Mouse (Mus musculus): Measurements from ENCODE around the gene Scamp3.
A peak's percentile ranks its signal among the peaks of the same experiment; 100 is the strongest.
"Not testable (repeated sequence)": the region's sequence is repeated elsewhere in the genome, so short reads cannot be mapped to it uniquely, and the experiment has no call there.

Gene Scamp3

DNA sequence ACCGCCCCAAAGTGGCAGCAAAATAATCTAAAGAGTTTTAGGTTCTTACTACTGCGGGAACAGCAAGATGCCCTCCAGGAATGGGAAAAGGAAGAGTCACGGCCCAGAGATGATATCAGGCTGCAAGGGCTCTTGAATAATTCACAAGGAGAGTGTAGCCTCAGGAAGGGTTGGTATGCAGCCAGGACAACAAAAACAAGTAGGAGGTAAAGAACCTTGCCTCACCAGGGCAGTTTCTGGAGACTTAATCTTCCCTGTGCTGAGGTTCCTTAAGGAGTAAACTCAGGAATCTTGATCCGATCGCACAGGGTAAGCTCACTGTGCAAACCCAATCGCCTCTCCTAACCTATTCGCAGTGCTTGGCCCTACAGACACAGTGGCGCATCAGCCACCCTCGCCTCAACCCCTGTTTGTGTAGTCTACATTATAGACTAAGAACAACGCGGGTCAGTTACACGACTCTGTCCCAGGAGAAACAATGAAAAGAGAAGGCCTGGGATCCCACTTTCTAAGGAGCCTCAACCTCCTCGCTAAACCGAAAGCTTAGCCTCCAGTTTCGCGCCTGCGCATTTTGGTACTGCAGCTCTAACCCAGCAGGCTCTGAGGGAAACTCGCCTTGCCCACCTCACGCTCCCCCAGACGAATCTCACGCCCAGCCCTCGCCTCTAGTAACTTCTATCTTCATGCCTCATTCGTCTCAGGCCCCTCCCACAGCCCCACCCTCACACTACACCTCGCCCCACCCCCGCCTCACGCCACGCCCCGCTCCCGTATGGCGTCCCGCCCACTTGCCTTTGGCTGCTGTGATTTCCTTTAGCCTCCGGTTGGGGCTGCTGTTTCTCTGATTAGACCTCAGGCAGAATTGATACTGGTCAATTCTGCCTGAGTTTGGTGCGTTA lies 19.0 kb downstream of the Scamp3 start:
- DNase-seq (ENCODE audit: low read depth, low spot score) = peak; percentile 96

DNA sequence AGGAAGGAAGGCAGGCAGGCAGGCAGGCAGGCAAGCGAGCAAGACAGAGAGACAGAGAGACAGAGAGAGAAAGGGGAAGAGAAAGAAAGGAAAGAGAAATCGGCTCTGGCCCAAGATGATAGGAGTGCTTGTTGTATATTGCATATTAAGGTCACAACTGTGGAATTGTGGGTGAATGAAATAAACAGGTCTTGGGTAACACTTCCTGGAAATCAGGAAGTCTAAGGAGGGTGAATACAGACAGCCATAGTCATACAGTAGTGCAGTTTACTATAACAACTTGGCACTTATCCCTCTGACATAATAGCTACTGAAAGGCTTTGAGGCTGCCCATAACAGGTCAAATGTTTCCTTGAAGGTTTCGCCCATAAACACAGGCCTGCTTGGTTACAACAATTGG lies 22.6 kb downstream of the Scamp3 start:
- peak; percentile 24 for DNase-seq (ENCODE audit: low read depth, low spot score)

DNA sequence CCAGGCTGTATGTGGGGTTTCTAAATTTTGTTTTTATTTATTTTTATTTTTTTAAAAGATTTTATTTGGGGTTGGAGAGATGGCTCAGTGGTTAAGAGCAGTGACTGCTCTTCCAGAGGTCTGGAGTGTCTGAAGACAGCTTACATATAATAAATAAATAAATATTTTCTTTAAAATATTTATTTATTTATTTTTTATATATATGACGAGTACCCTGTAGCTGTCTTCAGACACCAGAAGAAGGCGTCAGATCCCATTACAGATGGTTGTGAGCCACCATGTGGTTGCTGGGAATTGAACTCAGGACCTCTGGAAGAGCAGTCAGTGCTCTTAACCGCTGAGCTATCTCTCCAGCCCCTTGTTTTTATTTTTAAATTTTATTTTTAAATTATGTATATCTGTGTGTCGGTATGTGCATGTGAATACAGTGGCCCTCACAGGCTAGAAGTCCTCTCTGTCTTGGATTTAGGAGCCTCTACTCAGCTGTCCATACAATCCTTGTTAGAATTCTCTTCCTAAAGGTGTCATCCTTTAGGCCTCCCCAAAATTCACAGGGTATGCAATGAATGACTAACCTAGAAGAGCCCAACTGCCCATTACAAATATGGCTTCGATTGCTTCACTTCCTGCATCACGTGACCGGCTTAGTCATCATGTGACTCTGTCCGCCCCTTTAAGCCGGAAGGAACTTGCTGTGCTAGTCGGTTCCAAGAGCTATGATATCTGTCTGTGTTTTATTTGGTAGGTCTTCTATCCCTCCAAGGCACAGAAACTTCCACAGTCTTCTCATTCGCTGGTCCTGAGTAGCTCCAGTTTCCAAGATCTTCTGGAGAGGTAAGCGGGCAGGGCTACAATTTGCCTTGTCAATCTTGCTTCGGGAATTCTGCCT lies 25.2 kb downstream of the Scamp3 start, which contains the start of gene Gba:
Gene Gba (plus strand): TSS at position 676 of the 889 bp plus-strand sequence.
- peak; percentile 91 for DNase-seq (ENCODE audit: low read depth, low spot score)

DNA sequence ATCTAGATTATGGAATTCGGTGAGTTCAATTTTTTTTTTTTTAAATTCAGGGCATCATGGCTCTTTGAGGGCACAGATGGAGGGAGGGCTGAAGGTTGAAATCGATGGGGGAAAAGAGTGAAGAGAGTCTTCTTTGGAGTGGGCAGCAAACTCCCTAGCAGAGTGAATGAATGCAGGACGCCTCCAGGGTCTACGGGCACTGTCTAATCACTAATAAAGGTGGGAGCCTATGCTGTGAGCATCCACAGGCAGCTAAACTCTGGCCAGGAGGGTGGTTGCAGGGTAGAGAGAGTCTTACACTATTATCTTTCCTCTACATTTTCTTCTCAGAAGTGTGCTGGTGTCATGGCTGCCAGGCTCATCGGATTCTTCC lies 25.9 kb downstream of the Scamp3 start:
- DNase-seq (ENCODE audit: low read depth, low spot score) = no peak

DNA sequence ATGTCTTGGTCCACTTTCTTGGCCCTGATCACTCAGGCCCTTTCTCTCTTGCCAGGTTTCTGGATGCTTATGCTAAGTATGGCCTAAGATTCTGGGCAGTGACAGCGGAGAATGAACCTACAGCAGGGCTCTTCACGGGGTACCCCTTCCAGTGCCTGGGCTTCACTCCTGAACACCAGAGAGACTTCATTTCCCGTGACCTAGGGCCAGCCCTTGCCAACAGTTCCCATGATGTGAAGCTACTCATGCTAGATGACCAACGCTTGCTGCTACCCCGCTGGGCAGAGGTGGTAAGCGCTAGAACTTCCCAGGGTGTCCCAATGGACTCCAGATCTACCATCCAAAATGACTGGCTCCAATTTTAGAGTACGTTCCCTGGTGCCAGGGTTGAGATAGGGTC lies 28.8 kb downstream of the Scamp3 start:
- DNase-seq (ENCODE audit: low read depth, low spot score) = no peak

DNA sequence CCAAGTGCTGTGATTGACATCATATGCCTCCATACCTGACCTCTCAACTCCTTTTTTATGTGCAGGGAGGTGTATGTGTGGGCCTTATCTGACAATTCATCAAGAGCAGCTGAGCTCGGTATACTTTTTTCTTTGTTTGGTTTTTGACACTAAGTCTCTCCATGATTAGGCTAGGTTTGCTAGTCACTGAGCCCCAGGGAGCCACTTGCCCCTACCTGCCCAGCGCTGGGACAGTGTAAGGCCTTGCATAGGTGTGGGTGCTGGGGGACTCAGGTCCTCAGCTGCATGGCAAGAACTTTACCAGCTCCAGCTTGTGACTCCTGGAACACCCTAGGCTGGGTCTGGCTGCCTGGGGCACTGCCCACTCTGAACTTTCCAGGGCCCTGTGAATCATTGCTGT lies 29.4 kb downstream of the Scamp3 start:
- DNase-seq (ENCODE audit: low read depth, low spot score) = no peak

DNA sequence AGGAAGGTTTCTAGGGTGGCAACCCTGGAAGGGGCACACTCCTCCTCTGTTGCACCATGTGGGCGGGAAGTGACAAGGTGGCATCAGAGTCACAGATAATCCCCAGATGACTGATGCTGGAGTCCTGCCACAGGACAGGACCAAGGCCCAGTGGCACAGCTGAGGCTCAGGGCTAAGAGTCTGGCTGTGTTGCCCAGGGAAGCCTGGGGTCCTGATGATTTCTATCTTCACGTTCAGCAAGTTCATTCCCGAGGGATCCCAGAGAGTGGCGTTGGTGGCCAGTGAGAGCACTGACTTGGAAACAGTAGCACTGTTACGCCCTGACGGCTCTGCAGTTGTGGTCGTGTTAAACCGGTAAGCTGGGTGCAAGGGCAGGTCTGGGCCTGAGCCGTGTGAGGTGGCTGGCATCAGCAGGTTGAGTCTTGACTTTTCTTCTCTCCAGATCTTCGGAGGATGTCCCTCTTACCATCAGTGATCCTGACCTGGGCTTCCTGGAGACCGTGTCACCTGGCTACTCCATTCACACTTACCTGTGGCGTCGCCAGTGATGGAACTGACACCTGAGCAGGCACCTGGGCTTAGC lies 30.9 kb downstream of the Scamp3 start:
- no peak for DNase-seq (ENCODE audit: low read depth, low spot score)

DNA sequence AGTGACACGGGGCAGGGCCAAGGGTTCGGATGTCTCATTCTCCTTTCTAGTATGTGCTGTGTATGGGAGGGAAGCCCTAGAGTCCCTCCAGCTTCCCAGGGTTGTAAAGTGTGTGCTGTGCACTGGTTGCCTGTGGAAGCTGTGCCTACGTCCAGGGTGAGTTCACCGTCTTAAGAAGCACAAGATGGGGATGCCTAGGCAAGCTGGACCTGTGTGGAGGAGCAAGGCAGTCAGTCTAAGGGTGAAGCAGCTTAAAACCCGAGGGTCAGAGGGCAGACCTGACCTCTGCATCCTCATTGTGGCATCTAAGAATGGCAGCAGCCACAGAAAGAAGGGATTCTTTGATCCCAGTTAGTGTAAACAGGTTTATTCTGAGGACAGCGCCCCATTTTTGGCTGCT lies 31.5 kb downstream of the Scamp3 start:
- DNase-seq (ENCODE audit: low read depth, low spot score) = no peak

DNA sequence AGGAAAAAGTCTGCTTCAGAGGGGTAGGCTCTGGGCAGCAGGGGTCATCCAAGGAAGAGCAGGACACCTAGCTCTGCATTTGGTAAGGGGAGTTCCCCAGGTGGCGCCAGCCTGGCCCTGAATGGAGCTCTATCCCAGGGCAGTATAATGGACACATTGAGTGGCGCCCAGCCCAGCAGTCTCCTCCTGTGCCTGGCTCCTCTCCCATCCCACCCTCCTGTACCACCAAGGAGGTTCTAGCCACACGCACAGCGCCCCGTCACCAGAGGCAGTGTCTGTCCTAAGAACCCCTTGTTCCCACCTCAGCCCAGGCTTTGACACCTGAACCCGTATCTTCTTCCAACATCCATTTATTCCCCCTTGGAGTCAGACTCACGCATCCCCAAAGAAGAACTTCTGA lies 32.5 kb downstream of the Scamp3 start:
- DNase-seq (ENCODE audit: low read depth, low spot score) = no peak

DNA sequence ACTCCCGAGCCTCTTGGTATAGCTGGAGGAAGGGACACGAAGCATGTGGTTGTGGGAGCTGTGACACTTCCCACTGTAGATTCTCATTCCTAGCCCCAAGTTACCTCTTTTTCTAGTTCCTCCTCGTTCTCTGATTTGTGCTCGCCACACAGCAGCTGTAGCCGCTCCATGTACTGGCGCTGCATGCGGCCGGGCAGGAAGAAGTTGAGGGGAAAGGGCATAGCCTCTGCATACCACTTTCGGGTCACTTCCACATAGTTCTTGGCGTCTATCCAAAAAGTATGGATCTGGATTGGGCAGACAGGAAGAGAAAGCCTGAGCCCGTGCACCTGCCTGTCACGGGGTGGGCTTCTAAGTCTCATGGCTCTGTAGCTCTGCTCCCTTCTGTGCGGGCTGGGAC lies 32.9 kb downstream of the Scamp3 start:
- no peak for DNase-seq (ENCODE audit: low read depth, low spot score)

DNA sequence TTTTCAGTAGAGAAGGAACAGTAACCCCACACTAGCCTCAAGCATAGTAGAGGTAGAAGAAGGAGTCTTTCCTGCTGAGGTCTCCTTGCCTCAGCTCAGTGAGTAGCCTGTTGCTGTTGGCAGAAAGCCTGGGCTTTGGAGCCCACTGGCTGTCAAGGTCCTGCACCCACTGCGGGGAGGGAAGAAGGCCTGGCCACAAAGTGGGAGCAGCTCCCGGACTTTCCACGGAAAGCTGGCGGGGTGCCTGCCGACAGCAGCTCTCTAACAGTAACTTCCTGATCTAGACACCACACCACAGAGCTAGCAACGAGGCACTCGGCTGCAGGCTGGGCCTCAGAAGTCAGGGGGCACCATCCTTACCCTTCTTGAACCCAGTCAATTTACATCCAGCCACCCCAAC lies 33.5 kb downstream of the Scamp3 start:
- DNase-seq (ENCODE audit: low read depth, low spot score) = no peak

DNA sequence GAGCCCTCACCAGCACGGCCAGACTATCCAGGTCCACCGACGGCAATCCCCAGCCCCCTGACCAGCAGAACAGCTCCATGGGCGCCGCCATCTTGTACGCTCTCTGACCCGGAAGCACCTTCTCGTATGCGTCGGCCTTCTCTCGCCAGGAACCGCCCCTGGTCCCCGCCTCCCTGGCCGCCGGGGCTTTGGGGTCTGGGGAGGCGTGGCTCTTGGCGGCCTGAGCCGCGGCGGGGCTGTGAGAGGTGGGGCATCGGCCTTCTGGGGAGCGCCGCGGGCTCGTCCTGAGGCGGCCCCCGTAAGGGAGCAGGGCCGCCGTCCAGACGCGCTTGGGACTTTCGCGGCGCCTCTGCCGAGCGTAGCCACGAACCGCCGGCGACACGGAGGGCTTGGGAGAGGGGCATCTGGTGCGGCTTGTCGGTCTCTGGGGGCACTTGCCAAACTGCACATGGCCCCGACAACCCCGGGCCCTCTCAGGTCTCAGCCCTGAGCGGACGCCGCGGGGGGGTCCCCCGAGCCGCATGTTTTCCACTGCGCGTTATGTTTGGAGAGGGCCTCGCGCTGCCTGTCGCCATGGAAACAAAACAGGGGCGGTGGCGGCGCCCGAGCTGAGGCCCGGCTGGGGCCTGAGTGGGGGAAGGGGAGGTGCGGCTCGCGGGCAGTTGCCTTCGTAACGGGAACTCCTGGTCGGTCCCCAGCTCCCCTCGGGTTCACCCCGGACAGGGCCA lies 36.7 kb downstream of the Scamp3 start:
- DNase-seq (ENCODE audit: low read depth, low spot score) = peak; percentile 95

DNA sequence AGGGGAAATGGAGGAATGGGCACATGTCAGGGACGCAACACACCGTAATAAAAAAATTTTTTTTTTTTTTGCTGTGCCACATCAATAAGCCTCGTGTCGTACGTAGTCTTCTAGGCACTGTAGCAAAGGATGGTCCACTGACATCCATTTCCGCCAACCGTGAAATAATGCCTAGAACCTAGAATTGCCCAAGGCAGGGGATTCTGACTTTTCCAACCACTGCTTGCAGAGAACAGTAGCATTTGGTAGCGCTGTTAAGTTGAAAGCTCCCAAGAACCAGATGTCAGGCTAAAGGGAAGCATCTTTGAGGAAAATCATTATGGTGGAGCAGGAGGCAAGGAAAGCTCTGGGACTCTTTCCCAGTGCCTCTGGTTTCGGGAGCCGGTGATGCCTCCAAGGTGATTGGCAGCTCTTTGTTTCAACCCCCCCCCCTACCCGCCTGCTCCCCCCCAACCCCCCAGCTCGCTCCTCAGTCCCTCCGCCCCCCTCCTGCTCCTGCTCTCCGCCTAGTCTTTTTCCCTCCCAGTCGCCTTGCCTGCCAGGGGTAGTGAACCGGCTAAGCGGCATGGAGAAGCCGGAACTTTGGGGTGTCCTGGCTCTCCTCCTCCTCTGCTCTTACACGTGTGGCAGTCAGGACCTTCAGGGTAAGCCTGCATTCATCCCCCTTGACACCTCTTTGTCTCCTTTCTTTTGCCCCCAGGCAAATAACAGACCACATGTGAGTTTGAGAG lies 37.6 kb downstream of the Scamp3 start, which contains the start of gene Thbs3:
Gene Thbs3 (plus strand): TSS at position 500 of the 731 bp plus-strand sequence.
- DNase-seq (ENCODE audit: low read depth, low spot score) = no peak

DNA sequence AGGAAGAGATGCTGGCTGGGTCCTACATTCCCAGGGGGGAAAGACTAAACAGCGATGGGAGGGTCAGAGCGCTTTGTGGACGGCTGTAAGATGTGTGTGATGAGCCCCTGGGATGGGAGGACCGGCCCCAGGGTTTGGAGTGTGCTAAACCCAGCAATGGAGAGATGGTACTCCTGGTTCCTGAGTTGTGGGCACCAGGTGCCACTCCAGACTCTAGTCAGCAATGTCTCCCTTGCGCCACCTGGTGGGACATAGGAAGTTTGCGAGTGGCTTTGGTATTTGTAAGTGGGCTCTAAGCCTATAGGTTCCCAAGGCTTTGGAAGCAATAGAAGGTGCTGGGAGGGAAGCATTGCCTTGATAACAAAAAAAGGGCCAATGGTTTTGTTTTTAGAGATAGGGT lies 38.6 kb downstream of the Scamp3 start:
- DNase-seq (ENCODE audit: low read depth, low spot score) = peak; percentile 84

DNA sequence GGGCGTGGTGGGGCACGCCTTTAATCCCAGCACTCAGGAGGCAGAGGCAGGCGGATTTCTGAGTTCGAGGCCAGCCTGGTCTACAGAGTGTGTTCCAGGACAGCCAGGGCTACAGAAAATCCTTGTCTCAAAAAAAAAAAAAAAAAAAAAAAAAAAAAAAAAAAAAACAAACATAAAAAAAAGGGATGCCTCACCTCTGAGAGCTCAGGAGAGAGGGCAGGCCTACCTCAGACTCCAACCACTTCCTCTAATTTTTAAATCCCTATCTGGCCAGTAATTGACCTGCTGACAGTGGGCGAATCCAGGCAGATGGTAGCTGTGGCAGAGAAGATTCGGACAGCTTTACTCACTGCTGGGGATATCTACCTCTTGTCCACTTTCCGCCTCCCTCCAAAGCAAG lies 39.1 kb downstream of the Scamp3 start:
- DNase-seq (ENCODE audit: low read depth, low spot score) = not testable (repeated sequence)

DNA sequence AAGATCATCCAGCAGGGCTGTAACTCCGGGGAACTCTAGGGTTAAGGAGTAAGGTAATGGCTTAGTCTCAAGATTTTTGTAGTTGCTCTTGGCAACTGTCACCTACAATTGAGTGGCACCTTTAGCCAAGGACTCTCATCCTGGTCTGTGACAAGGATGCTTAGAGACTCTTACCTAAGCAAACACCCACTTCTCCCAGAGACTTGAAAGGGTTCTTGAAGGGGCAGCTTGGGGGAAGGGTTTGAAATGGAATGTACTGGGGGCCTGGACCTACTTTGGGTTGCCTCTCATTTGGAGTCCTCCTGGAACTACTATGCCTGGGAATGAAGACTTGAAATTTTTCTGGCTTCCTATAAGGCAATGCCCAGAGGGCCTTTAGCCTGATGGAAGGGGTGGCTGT lies 41.0 kb downstream of the Scamp3 start:
- no peak for DNase-seq (ENCODE audit: low read depth, low spot score)

DNA sequence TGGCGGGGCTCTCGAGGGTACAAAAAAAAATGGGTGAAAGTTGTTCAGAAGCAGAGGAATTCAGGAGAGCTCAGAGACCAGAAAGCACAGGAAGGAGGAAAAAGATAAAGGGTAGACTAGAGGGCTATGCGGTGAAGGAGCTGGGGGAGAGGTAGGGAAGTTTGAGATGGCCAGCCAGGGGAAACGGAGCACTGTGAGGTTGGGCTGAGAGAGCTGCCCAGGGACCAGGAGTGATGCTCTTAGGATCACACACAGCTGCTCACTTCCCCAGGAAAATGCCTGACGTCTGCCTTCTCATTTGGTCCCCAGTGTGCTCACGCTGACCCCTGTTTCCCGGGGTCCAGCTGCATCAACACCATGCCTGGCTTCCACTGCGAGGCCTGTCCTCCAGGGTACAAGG lies 42.3 kb downstream of the Scamp3 start:
- DNase-seq (ENCODE audit: low read depth, low spot score) = no peak

DNA sequence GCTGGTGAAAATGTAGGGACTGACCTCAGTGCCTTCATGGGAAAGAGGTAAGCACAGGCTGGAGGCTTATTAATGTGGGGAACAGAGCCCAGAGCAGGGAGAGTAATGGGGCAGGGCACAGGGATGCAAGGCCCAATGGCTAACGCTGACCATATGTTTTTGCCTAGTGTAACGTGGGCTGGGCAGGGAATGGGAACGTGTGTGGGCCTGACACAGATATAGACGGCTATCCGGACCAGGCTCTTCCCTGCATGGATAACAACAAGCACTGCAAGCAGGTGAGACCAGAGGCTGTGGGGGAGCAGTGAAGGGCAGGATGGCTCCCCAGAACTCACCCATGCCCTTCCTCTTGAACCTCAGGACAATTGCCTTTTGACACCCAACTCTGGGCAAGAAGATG lies 43.9 kb downstream of the Scamp3 start:
- DNase-seq (ENCODE audit: low read depth, low spot score) = no peak

DNA sequence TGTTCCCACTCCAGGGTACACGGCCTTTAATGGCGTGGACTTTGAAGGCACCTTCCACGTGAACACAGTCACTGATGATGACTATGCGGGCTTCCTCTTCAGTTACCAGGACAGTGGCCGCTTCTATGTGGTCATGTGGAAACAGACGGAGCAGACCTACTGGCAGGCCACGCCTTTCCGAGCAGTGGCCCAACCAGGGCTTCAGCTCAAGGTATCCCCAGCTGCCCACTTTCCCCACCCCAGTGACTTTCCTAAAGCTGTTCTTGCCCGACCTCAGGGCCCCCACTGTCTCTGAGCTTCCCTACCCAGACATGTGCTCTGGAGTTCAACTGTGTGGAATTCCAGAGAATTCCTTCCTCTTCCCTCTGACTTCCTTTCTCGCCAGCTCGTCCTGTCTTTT lies 47.5 kb downstream of the Scamp3 start:
- no peak for DNase-seq (ENCODE audit: low read depth, low spot score)

DNA sequence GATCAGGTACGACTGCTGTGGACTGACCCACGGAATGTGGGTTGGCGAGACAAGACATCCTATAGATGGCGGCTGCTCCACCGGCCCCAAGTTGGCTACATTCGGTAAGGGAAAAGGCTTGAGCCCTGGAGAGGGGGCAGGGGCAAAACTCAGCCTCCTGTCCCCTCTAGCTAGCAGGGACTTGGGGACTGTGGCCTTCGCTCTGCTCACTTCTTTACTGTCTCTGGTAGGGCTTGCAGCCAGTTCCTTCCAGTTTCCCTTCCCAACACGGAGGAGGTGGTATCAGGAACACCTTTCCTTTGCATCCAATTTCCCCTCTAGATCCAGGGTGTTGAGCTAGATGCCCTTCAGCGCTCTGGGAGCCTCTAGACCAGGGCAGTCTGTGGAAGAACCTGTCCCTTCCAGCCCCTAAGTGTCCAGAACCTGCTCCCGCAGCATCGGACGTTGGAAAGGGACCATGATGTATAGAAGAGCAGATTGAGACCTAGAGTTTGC lies 48.1 kb downstream of the Scamp3 start:
- DNase-seq (ENCODE audit: low read depth, low spot score) = no peak

DNA sequence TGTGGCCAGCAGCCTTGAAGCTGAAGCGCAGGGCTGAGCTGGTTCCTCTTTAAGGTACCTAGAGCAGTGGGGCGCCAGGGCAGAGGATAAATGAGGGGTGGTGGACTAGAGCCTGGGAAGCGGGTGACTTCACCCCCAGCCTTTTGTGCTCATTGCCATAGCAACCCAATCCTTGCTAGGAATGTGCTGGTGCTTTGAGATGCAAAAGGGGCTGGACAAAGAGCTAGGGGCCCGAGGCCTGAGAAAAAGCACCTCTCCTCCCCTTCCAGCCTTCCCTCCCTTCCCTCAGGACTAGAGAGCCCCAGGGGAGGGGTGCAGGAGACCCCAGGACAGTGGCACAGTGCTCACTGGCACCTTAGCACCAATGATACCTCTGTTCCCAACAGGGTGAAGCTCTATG lies 48.6 kb downstream of the Scamp3 start:
- DNase-seq (ENCODE audit: low read depth, low spot score) = no peak
